Mouse (Mus musculus): ENCODE data around the gene Aldh2.
"Not testable (repeated sequence)": the region's sequence is repeated elsewhere in the genome, so short reads cannot be mapped to it uniquely, and the experiment has no call there.

Gene Aldh2

GRCm38 (mm10) chr5:121549196-121549595 is 44.4 kb downstream of the Aldh2 start:
- DNase-seq (ENCODE audit: extremely low read depth, low read depth, low spot score) = no peak

- no peak for DNase-seq (ENCODE audit: extremely low read depth, low read depth, low spot score)
Observed at GRCm38 (mm10) chr5:121547084-121547483, 46.5 kb downstream of the Aldh2 start.

- no peak for DNase-seq (ENCODE audit: extremely low read depth, low read depth, low spot score)
Observed at GRCm38 (mm10) chr5:121546530-121546895, 47.1 kb downstream of the Aldh2 start.

GRCm38 (mm10) chr5:121545793-121546529 is 47.7 kb downstream of the Aldh2 start, which contains the start of gene Mapkapk5:
TSS of gene Mapkapk5 (minus strand) at chr5:121545905.
- DNase-seq (ENCODE audit: extremely low read depth, low read depth, low spot score) = no peak

GRCm38 (mm10) chr5:121544910-121545792 is 48.5 kb downstream of the Aldh2 start, which contains the start of the genes Adam1a and Gm42878:
TSS of gene Adam1a (minus strand) at chr5:121545482.
TSS of gene Gm42878 (minus strand) at chr5:121545482.
- no peak for DNase-seq (ENCODE audit: extremely low read depth, low read depth, low spot score)

- DNase-seq (ENCODE audit: extremely low read depth, low read depth, low spot score) = no peak
Observed at GRCm38 (mm10) chr5:121543370-121543769, 50.3 kb downstream of the Aldh2 start.

- DNase-seq (ENCODE audit: extremely low read depth, low read depth, low spot score) = no peak
Observed at GRCm38 (mm10) chr5:121541235-121541634, 52.4 kb downstream of the Aldh2 start.

GRCm38 (mm10) chr5:121540066-121540465 is 53.6 kb downstream of the Aldh2 start:
- DNase-seq (ENCODE audit: extremely low read depth, low read depth, low spot score) = no peak

GRCm38 (mm10) chr5:121537588-121537987 is 56.0 kb downstream of the Aldh2 start:
- DNase-seq (ENCODE audit: extremely low read depth, low read depth, low spot score) = no peak

GRCm38 (mm10) chr5:121536921-121537555 is 56.6 kb downstream of the Aldh2 start:
- DNase-seq (ENCODE audit: extremely low read depth, low read depth, low spot score) = no peak

GRCm38 (mm10) chr5:121535116-121535515 is 58.5 kb downstream of the Aldh2 start:
- DNase-seq (ENCODE audit: extremely low read depth, low read depth, low spot score) = no peak

GRCm38 (mm10) chr5:121534521-121534920 is 59.1 kb downstream of the Aldh2 start:
- DNase-seq (ENCODE audit: extremely low read depth, low read depth, low spot score) = no peak

- no peak for DNase-seq (ENCODE audit: extremely low read depth, low read depth, low spot score)
Observed at GRCm38 (mm10) chr5:121526961-121527360, 66.7 kb downstream of the Aldh2 start.

GRCm38 (mm10) chr5:121526526-121526925 is 67.1 kb downstream of the Aldh2 start:
- no peak for DNase-seq (ENCODE audit: extremely low read depth, low read depth, low spot score)

GRCm38 (mm10) chr5:121525774-121526450 is 67.7 kb downstream of the Aldh2 start:
- no peak for DNase-seq (ENCODE audit: extremely low read depth, low read depth, low spot score)

- DNase-seq (ENCODE audit: extremely low read depth, low read depth, low spot score) = not testable (repeated sequence)
Observed at GRCm38 (mm10) chr5:121519758-121520157, 73.9 kb downstream of the Aldh2 start.

- no peak for DNase-seq (ENCODE audit: extremely low read depth, low read depth, low spot score)
Observed at GRCm38 (mm10) chr5:121518983-121519382, 74.6 kb downstream of the Aldh2 start.

All from fat pad, adult 2 months (tissue).